Mouse (Mus musculus) megakaryocyte-erythroid progenitor cell, adult 5-6 weeks (primary cell): ENCODE data around the gene Mapk9. TPM values are rescaled to one million over a fixed set of nuclear protein-coding genes. Genes with fewer than 3 reads are reported as not detected.

Experiments used
- ATAC-seq: replicated peaks from 2 replicates; pipeline ENCODE4 v1.8.0; 2016; ENCODE audit warnings: mild to moderate bottlenecking, inconsistent platforms; ENCODE audit not compliant: severe bottlenecking, poor library complexity, low FRiP score, low TSS enrichment
- total RNA-seq, 2 experiments: library from RNA; stranded (forward) in 1 of 2; stranded (reverse) in 1 of 2; fragments of 200-1000, 215-1000 nt in 1 of 2; fragments of >200 nt in 1 of 2; fragmentation: Nextera tagmentation in 1 of 2; gene quantifications; 2 replicates each; pipeline ENCODE4 v1.2.3; 2014 to 2017

The Mapk9 gene
- total RNA-seq, 2 experiments from 2014 or later = 94.5 to 107 TPM

DNA sequence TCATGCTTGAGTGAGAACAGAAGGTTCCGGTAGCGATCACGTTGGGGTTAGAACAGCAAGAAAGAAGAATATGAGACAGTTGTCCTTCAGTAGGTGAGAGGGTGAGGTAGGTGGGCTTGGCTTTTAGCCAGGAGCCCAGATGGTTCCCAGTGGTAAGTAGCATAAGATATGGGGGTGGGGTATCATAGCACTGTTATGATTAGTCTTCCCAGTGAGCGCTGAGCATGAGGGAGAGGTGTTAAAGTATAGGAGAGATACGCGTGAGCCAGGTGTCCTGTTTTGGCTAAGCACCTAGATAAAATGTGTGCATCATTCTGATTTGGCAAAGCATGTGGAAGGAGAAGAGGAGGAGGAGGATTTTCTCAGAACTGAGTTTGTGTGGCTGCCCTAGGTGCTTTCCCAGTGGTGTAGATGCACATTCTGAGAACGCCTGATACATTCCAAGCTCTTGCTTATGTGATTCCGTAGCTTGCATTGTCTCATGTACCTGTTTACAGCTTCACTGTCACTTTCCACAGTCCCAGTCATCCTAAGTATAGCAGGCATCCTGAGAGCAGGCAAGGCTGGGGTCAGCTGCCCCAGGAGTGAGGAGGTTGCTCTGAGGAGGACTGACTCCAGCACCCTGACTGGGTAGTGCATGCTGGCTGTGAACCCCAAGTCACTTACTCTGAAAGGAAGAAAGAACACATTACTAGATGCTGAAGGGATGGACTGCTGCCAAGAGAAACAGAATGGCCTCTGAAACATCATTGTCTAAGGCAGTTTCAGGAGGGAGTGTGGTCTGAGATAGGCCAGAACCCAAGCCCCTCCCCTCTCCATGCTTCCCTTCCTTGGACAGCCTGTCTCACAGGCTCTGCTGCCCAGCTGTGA, 30.6 kb downstream of the Mapk9 start:
- peak; percentile 56 for ATAC-seq

DNA sequence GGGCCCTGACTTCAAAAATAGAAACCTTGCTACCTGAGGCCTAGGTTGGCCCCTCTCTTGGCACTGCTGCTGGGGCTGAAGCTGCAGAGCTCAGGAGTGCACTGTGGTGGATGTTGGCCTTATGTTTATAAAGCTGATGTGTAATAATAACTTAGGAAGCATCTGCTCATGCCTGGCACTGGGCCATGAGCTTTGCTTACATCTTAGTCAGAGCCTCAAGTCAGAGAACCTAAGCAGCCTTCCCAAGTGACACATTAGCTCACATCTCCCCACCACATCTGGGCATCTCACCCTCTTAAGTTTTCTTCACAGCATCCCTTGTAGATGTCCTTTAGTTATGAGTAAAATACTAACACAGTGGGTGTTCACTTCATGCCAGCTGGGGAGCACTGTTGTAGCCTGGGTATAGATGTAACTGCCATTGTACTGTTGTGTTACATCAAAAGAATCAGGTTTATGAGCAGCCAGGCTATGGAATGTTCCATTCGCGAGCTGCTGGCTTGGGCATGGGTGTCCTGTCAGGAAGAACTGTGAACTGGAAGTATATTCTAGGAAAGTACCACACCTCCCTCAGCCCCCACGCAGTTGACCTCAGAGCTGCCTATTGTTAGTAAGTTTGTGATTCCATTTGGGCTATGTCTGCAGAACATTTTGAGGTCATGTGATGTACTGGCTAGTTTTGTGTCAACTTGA, 33.5 kb downstream of the Mapk9 start:
- no peak for ATAC-seq

DNA sequence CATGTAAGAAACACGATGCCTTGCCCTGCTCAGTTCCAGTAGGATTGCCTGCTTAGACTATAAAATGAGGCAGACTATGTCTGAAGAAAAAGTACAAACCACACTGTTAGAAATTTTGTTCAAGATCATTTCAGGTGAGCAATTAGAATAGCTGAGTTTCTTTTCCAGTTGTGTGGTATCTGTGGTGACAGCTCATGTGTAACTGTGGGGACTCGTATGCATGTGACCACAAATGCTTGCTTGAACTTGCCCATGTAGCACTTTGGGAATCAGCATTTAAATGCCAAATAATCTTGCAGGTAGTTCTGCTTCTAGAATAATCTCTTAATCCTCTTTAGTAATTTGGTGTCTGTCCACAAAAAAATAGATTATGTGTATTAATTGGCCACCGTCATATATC, 36.8 kb downstream of the Mapk9 start:
- ATAC-seq = no peak

DNA sequence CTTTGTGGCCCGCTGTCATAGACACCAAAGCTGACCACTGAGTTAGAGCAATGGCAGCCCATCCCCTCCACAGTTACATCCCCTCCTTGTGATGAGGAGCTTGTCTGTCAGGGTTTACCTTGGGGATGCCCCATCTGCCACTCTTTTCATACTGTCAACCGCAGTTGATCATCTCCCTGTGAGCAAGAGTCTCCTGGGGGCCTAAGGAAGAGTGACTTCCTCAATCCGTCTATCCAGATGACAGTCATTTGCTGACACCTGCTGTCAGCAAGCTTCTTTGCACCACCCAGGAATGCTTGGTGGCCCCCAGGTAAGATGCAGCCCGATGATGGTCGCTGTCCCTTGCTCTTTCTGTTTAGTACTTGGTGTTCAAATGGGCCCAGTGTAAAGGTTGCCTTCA, 41.9 kb downstream of the Mapk9 start:
- no peak for ATAC-seq

DNA sequence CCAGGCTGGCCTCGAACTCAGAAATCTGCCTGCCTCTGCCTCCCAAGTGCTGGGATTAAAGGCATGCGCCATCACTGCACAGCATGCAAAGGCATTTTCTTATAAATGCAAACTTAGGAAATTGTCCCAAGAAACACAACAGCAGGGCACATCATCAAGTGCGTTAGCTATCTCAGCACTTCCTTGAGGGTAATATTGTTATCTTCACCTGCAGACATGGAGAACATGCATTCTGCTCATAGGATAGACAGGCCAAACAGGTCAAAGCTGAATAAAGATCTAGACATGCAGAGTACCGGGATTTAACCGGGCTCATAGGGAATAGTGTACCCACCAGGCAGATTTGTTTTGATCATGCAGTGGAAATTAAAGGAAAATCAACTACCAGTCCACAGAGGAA, 45.4 kb downstream of the Mapk9 start:
- peak; percentile 62; the same call in 1 of the 2 replicates for ATAC-seq

DNA sequence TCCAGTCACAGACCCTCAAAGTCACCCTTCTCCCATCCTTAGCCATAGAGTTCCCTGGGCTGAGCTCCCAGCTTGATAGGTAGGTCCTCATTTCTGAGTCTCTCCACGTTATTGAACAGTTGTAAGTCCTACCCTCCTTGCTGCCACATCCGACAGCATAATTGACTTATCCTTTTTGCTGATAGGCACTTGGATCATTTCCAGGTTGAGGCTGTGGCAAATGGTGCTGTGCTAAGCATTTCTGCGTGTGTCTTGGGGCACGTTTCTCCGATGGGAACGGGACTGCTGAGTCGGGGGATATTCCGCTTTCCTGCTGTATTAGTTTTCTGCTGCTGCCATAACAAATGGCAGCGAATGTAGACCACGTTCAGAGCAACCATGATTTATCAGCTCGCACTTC, 47.3 kb downstream of the Mapk9 start:
- ATAC-seq = peak; percentile 21; the same call in 1 of the 2 replicates

DNA sequence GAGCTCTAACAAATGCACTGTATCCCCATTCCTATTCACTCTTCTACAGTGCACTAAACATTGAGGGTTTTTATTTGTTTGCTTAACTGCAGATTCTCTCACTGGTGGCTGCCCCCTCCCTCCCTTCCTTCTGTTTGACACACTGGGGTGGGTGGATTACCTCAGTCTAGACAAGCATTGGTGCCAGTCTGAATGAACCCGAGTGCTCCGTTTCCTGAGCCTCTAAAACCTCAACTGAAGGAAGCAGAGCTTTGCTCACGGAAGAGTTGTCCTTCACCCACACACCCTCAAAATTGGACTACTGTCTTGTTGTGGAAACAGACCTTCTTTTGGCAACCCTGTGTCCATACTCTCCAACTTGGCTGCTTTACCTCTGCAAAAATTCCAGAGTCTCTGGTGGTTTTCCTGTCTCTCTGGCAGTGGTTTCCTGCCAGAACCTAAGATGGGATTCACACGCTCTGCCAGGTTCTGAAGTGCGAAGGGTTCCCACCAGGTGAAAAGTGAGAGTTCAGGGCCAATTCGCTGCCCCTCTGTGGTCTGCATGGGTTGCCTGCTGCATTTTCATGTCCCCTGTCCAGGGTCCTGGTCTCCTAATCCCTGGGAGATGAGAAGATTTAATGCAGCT, 49.5 kb downstream of the Mapk9 start:
- ATAC-seq = no peak

DNA sequence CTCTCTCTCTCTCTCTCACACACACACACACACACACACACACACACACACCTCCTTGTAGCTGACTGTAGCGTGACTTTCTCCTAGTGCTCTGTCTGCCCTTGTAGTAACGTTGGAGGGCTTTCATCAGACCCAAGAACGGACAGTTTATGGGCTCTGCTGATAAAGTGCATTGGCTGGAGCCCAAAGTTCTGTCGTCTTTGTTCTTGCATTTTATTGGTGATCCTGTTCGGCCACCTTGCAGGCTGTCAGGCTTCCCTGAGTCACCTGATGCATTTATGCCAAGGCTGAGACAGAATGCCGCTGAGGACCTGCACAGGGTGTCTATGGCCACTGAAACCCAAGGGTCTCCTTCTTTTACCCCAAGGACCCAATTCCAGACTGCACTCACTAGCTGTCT, 53.5 kb downstream of the Mapk9 start:
- peak; percentile 79 for ATAC-seq

DNA sequence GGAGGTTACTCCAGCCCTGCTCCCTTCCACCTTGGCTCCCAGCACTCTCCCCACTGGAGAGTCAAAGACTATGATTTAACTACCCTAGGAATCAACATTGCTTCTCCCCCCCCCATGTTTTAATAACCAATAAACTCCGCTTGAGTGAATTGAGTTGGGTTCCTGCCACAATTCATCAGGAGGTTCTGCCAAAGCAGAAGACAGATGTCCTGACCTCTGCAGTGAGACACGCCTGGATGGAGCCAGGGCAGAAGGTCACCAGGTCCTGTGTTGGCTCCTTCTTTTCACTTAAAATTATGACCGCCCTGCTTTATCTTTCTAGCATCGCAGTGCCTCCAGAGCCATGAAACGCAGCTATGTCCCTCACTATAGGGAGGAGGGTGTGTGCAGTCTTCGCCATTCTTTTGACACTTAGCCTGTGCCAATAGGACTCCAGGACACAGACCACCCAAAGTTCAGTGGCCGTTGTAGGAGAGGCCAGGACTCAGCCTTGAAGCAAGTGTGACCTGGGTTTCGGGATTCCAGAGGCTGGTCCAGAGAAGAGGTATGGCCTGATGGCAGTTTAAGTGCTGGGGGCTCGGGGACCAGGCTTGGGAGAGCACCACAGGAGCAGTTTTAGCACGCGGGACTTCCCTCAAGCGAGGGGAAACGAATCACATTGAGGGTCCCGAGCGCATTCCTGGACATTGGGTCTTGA, 54.6 kb downstream of the Mapk9 start:
- ATAC-seq = no peak

DNA sequence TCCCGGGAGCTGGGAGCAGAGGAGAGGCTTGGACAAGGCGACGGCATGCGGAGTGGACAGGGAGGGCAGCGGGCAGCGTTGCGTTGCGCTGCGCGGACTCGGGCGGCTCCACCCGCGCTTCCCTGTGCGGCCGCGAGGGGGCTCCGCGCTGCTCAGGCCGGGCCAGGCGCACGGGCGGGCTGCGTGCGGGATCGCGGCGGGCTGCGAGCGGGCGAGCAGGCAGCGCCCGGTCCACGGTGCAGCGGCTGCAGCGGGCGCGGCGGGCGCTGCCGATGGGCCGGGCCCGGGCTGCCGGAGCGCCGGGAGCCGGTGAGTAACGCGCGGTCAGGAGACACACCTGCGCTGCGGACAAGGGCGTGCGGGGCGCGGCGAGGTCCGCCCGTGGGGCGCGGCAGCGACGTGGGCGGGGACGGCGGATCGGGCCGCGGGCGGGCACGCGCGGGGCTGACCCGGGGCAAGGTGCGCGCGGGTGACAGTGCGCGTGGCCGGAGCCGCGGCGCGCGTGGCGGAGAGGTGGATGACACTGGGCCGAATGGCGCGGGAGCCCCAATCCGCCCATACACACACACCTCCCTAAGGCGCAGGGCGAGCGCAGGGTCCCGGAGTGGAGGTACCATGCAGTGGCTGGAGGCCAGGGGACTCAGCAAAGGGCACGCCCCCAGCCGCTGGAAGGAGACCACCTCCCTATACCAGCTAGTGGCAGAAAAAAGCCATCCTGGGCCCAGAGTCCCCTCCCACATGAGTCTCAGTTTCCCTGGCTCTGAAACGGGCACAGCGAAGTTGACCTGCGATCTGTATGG, 55.3 kb downstream of the Mapk9 start, which contains the start of gene Rasgef1c:
Rasgef1c (plus strand) TSS at position 177 of the 800 bp plus-strand sequence.
- peak; percentile 40 for ATAC-seq

DNA sequence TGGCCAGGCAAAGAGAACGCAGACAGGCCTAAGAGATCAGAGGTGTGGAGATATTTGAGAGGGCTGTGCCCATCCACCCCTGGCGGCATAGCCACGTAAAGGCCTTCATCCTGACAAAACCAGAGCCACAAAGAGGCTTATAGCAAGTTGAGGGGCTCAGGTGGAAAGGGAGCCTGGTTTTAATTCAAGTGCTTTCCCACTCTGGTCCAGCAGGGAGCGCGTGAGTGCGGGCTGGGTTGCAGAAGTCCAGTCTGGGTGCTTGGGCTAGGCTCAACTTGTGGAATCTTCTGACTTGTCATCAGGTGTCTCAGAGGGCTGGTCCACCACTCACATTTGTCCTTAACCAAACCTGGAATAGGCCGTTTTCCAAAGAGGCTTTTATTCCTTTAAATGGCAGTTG, 56.8 kb downstream of the Mapk9 start:
- ATAC-seq = peak; percentile 63

DNA sequence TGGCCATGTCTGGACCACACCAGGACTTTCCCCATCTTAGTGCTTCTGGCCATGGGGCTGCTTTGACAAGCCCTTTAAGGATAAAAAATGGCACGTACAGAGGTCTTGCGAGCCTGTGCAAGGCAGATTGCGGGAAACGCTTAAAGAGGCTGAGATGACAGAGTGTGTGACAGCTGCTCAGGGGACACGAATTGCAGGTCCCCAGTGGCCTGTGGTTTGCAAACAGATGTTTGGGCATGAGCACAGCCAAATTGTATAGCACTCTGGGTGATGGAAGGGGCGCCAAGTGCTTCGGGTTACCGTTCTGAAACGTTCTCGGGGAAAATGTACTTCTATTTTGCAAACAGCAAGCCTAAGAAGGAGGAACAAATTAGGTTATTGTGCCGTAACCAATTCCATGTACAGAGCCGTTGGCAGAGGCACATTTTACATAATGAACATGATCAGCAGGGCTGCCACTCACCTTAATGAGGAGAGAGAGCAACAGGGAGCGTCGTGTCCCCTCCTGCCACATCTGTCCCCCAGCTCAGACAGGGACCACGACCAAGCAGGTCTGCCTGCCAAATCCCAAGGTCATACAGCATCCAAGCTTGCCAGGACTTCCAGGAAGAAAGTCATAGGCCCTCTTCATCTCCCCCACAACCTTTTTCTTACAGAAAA, 72.1 kb downstream of the Mapk9 start:
- ATAC-seq = no peak

DNA sequence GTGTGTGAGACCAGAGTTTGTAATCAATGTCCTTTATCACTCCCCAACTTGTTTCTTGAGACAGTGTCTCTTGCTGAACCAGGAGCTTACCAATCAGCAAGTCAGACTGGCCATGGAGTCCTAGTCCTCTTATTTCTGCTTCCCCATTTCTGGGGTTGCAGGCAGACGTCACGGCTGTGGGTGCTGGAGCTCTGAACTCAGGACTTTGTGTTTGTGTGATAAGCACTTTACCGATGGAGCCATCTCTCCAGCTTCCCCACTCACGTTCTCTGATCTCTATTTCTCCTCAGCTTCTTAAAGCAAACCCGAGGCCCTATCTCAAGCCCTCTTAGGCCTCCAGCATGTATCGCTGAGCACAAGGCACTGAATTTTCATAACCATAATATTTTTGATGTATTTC, 72.8 kb downstream of the Mapk9 start:
- no peak for ATAC-seq

DNA sequence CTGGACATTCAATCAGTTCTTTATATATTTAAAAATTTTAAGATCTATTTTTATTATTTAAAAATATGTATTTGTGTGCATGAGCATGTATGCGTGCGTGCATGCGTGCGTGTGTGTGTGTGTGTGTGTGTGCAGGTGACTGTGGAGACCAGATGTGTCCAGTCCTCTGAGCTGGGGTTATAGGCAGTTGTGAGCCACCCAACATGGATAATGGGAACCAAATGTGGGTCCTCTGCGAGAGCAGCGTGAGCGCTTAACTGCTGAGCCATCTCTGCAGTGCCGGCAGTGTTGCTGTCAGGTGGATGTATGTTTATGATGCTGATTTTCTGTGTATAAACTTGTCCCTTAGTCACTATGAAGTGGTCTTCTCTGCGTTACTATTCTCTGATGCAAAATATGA, 77.0 kb downstream of the Mapk9 start:
- ATAC-seq = no peak

DNA sequence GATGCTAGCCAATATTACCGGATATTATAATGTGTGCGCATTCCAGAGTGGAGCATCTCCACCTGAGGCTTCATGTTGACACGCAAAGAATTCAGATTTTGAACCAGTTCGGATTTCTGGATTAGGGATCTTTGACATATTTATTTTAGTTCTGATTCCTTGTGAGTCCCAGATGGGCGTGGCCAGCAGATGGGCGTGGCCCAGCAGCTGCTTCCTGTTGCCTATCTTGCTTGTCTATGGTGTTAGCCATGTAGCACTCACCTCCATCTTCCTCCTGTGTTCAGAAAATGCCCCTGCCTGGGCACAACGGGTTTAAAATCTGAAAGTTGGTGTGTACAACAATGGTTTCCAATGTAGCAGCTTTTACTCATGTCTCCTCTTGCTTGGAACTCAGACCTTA, 79.6 kb downstream of the Mapk9 start:
- peak; percentile 73; the same call in 1 of the 2 replicates for ATAC-seq

DNA sequence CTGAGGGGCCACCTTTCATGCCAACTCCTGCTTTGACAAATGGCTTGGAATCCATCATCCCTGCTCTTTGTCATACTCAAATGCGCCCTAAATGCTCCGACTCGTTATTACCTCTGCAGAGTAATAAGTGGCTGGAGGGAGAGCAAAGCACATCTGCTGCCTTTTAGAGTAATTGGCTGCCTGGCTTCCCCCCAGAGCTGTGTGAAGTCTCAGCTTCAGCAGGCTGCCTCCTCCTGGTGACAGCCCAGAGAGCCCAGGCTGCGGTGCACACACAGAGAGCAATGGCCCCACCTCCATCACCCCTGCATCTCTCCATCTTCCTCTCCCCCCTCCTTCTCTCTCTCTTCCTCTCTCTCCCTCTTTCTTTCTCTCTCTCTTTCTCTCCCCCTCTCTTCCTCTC, 80.6 kb downstream of the Mapk9 start:
- no peak for ATAC-seq

DNA sequence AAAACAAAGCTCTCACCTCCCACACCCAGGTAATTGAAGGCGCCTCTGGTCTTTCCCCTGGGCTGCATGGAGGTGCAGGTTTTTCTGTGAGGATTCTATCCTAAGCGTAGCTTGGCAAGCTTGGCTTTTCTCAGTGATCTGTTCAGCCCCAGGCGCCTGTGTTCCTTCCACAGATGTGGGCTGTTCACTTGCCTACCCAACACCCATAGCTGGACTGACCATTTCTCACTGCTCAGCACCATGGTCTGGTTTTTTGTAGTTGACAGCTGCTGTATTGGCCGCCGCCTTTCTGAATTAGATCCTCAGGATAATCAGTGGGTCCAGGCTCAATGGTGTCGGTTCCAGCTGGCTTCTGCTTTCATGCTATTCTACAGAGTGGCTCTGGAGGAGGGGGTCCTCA, 81.1 kb downstream of the Mapk9 start:
- ATAC-seq = no peak

DNA sequence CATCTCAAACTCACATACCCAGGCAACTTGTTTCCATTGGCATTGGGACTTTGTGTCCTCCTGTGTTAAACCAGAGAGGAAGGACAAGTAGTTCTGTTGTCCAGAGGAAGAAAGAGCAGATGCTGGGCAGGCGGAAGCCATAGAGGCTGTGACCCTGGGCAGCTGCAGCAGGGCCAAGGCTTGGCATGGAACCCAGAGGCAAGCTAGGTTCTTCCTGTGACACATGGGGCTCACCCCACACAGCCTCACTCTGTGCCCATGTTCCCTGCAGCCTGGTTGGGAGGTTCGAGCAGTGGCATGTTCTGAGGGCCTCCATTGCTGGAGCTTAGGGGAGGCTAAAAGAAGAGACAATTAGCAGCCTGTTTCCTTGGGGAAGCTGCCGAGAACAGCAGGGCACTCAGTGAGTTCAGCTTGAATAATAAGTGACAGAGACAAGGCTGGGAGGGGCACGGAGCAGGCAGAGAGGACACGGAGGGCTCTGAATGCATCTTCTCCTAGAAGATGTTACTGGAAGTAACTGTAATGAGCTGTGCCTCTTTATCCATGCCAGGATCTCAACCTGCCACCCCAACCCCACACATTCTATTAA, 84.6 kb downstream of the Mapk9 start:
- no peak for ATAC-seq
